Mouse (Mus musculus) embryonic fibroblast, embryonic 13.5 days (primary cell): Measurements from ENCODE around the gene Pttg1ip.

Experiments
- CTCF ChIP-seq: IDR thresholded peaks from 2 replicates; pipeline ENCODE4 v1.5.1; 2011; ENCODE audit warnings: mild to moderate bottlenecking, control low read depth, low read length, moderate library complexity, borderline replicate concordance; ENCODE audit not compliant: insufficient read depth
- POLR2A ChIP-seq: IDR thresholded peaks from 2 replicates; pipeline ENCODE4 v1.6.1; 2011; ENCODE audit warnings: low read depth, mild to moderate bottlenecking, control low read depth, low read length, moderate library complexity

- no peak for TF ChIP-seq CTCF
- TF ChIP-seq POLR2A, result no peak
Observed at GRCm38 (mm10) chr10:77569973-77570658, 11.4 kb upstream of the Pttg1ip start.
